Comparison of ENCODE assay signal across 15 mouse cellular contexts in genomic region chr2:29407764-29408163, GRCm38 (mm10).
DNase-seq lines count a peak whose midpoint lies in the region; ATAC-seq and TF ChIP-seq lines count a peak whose summit lies in the region.
"Had no signal": no experiment of that assay in that cellular context is flagged by ENCODE, and none has a peak within 500 bp of the region (broad histone marks: within the 10 kb centered on the region; RNA-seq: fewer than 3 reads in every experiment).

No protein-coding gene starts in this region.

- H3K9me3 ChIP-seq in hindbrain, embryonic 14.5 days (ENCODE audit: control insufficient read depth, low read length), result no peaks in the 10 kb centered on the region
- no peaks in the 10 kb centered on the region for H3K9me3 ChIP-seq in hindbrain, embryonic 11.5 days (ENCODE audit: control insufficient read depth, low read length)
- no peaks in the 10 kb centered on the region for H3K9me3 ChIP-seq in intestine, embryonic 15.5 days

- TF ChIP-seq CTCF in brain, embryonic 14.5 days (IDR thresholded peaks at IDR 0.05; ENCODE audit: borderline replicate concordance, extremely low read depth, insufficient read depth, insufficient read length), result no peak

- peaks cover 15% of the 10 kb centered on the region for H3K4me1 ChIP-seq in hindbrain, embryonic 14.5 days (replicated peaks; ENCODE audit: control insufficient read depth, insufficient read depth, low read length)
- H3K4me1 ChIP-seq in hindbrain, embryonic 11.5 days (replicated peaks; ENCODE audit: control insufficient read depth, insufficient read depth, low read length), result no peaks in the 10 kb centered on the region
- H3K4me1 ChIP-seq in intestine, embryonic 15.5 days (replicated peaks), result peaks cover 5% of the 10 kb centered on the region; the same call in 1 of the 2 replicates

- no peak for TF ChIP-seq POLR2A in brain, embryonic 14.5 days (IDR thresholded peaks at IDR 0.05; ENCODE audit: borderline replicate concordance, extremely low read depth, insufficient read depth, insufficient read length, poor library complexity, severe bottlenecking)

- no peak overlapping the region for H3K9ac ChIP-seq in hindbrain, embryonic 14.5 days
- H3K9ac ChIP-seq in hindbrain, embryonic 11.5 days (ENCODE audit: low read depth, low read length), result no peak overlapping the region
- H3K9ac ChIP-seq in intestine, embryonic 15.5 days, result no peak overlapping the region

- no peaks in the 10 kb centered on the region for H3K27me3 ChIP-seq in hindbrain, embryonic 14.5 days (ENCODE audit: control insufficient read depth, insufficient read depth, low read length)
- H3K27me3 ChIP-seq in hindbrain, embryonic 11.5 days (ENCODE audit: control insufficient read depth, insufficient read depth, low read length), result no peaks in the 10 kb centered on the region
- H3K27me3 ChIP-seq in intestine, embryonic 15.5 days (replicated peaks), result no peaks in the 10 kb centered on the region

- no peak overlapping the region for H3K4me3 ChIP-seq in hindbrain, embryonic 14.5 days (replicated peaks; ENCODE audit: low read length)
- H3K4me3 ChIP-seq in hindbrain, embryonic 11.5 days (ENCODE audit: low read depth, low read length), result no peak overlapping the region
- no peak overlapping the region for H3K4me3 ChIP-seq in intestine, embryonic 15.5 days (replicated peaks)

- H3K27ac ChIP-seq in hindbrain, embryonic 14.5 days, result 0 out of 2 replicates have a peak overlapping the region, but pooled peaks have one; percentile 17
- H3K27ac ChIP-seq in hindbrain, embryonic 11.5 days (ENCODE audit: low read depth, low read length), result no peak overlapping the region
- no peak overlapping the region for H3K27ac ChIP-seq in intestine, embryonic 15.5 days

- no peak for ATAC-seq in hindbrain, embryonic 14.5 days (ENCODE audit: low FRiP score)
- no peak for ATAC-seq in hindbrain, embryonic 11.5 days (ENCODE audit: low FRiP score)
- ATAC-seq in intestine, embryonic 15.5 days, result peak; percentile 55; the same call in 1 of the 2 replicates

- 76% methylated on average over 7 of the region's 7 CpGs for WGBS in hindbrain, embryonic 14.5 days
- 88% methylated on average over 7 of the region's 7 CpGs for WGBS in hindbrain, embryonic 11.5 days
- 77% methylated on average over 7 of the region's 7 CpGs for WGBS in intestine, embryonic 15.5 days

- DNase-seq in hindbrain, embryonic 14.5 days (ENCODE audit: low spot score), result no peak
- DNase-seq in hindbrain, embryonic 11.5 days (ENCODE audit: low spot score), result no peak
- DNase-seq in brain, embryonic 14.5 days (ENCODE audit: low read depth), result peak; percentile 86
- DNase-seq in kidney, postnatal 36 days, result peak; percentile 32 to 48
- DNase-seq in heart, postnatal 4 days, result no peak
- no peak for DNase-seq in lung, adult 18-20 months
- DNase-seq in urinary bladder, postnatal 25 days (ENCODE audit: low spot score), result no peak
- DNase-seq: adrenal gland, adult 2 months; cerebellum, adult 18-20 months; gastrocnemius, postnatal 10 days; heart, postnatal 10 days; layer of hippocampus, postnatal 36 days; left cerebral cortex, postnatal 4 days had no signal

- no peak overlapping the region for H3K4me2 ChIP-seq in hindbrain, embryonic 14.5 days (replicated peaks)
- H3K4me2 ChIP-seq in hindbrain, embryonic 11.5 days (replicated peaks; ENCODE audit: low read depth, low read length), result no peak overlapping the region
- no peak overlapping the region for H3K4me2 ChIP-seq in intestine, embryonic 15.5 days (replicated peaks)
- H3K4me2 ChIP-seq: liver, embryonic 11.5 days had no signal

- H3K36me3 ChIP-seq in hindbrain, embryonic 14.5 days (replicated peaks; ENCODE audit: control insufficient read depth, insufficient read depth), result no peaks in the 10 kb centered on the region
- H3K36me3 ChIP-seq in hindbrain, embryonic 11.5 days (ENCODE audit: control insufficient read depth, insufficient read depth, low read length), result no peaks in the 10 kb centered on the region
- H3K36me3 ChIP-seq in intestine, embryonic 15.5 days, result no peaks in the 10 kb centered on the region

Comparison
In these comparisons a context has a peak if more than half of its experiments do, and no peak if none do; other contexts are left out.
1. DNase-seq: peak in brain, embryonic 14.5 days (single experiment) and kidney, postnatal 36 days (2 of 2); none in hindbrain, embryonic 14.5 days (single experiment), hindbrain, embryonic 11.5 days (single experiment), heart, postnatal 4 days (single experiment), lung, adult 18-20 months (0 of 2) and urinary bladder, postnatal 25 days (single experiment).